Mouse (Mus musculus) spleen, adult 12 weeks (tissue): ENCODE results near the gene Igf1r.

ENCODE experiments used
- DNase-seq: peaks from one replicate; pipeline ENCODE4 v3.0.0; 2022; ENCODE audit warnings: low spot score

Igf1r gene

GRCm38 (mm10) chr7:68227021-68227420 is 274.4 kb downstream of the Igf1r start:
- DNase-seq, result no peak

- DNase-seq, result no peak
These were observed 275.0 kb downstream of the Igf1r start for GRCm38 (mm10) chr7:68227621-68228020.

DNA sequence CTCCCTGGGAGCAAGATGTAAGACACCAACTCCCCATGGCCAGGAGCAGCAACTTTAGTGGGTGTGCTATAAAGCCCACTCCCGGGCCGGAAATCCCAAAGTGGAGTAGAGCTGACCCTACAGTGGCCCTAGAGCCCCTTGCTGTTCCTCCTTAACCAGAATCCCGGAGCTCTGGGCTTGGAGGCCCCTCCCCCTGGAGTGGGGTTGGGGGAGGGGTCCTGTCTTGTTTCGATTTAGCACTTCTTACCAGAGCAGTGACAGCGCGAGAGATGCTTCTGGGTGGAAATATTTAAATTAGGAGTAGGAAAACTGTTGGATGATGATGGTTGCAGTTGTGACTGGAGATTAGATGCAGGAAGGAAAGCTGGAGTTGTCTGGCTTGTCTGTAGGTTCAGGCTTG is 275.9 kb downstream of the Igf1r start:
- no peak for DNase-seq

DNA sequence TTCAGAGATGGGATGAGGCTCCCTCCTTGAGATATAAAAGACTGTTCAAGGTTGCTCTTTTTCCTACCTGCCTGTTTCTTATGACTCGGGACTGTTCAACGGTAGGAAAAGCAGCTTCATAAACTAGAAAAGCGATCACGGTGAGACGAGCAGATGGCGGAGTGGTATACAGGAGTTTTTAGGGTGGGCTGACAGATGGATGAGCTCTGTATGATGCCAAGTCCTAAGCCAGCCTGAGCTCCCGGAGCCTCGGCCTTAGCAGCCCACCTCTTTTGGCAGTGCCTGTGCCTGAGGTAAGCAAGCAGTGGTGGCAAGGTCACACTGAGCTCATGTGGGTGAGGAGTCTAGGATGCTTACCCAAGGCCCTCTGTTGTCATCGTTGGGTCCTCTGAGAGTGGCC is 278.2 kb downstream of the Igf1r start:
- no peak for DNase-seq

GRCm38 (mm10) chr7:68232521-68232920 is 279.9 kb downstream of the Igf1r start:
- DNase-seq, result no peak

DNA sequence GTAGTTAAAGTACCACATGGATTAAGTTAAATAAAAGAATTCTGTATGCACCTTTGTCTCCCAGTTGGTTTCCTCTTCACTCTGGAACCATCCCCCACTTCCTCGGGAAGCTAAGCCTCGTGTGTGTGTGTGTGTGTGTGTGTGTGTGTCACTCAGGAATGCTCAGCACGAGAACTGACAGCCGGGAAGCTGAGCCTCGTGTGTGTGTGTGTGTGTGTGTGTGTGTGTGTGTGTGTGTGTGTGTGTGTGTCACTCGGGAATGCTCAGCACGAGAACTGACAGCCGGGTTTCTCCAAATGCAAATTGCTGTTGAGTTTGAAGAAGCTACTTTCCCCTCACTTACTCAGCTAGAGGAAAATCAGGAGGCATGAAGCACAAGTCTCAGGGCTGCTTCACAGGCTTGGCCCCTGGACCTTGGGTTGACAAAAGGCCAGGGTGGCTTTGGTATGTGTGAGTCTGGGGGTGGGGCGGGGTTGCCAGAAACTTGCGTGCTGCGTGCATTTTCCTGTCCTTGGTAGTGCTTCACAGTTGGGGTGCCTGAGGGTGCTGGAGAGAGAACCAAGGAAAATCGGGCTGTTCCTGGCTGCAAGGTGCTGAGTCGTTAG is 281.1 kb downstream of the Igf1r start:
- DNase-seq, result no peak

- DNase-seq, result no peak
These were observed 284.2 kb downstream of the Igf1r start for GRCm38 (mm10) chr7:68236817-68237216.

DNA sequence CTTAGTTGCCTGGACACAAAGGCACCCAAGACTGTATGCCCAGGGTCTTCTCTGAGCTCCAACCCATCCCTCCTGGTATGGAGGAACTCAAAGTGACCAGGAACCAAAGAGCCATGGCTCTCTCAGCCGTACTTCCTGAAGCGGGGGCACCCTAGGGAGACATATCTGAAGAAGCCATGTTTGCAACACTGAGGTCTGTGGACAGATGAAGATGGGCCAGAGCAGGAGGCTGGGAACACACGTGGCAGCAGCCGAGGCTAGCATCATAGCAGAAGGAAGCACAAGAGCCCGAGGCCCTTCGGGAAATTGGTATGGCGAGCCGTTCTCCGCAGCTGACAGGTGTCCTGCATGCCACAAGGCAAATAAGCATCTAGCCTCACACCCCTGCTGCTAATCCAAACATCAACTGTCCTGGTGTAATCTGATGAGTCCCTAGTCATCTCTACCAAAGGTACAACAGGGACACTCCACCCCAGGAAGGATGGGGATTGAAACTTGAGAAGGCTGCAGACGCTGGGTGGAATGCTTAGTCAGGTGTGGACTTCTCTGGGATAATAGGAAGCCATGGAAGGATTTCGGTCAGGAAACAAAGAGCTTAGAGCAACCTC is 286.7 kb downstream of the Igf1r start:
- DNase-seq, result no peak

- DNase-seq, result no peak
These were observed 288.6 kb downstream of the Igf1r start for GRCm38 (mm10) chr7:68241205-68241604.

- no peak for DNase-seq
These were observed 293.1 kb downstream of the Igf1r start for GRCm38 (mm10) chr7:68245681-68246080.

GRCm38 (mm10) chr7:68246249-68246648 is 293.6 kb downstream of the Igf1r start:
- DNase-seq, result no peak

GRCm38 (mm10) chr7:68250411-68250810 is 297.8 kb downstream of the Igf1r start:
- DNase-seq, result no peak

DNA sequence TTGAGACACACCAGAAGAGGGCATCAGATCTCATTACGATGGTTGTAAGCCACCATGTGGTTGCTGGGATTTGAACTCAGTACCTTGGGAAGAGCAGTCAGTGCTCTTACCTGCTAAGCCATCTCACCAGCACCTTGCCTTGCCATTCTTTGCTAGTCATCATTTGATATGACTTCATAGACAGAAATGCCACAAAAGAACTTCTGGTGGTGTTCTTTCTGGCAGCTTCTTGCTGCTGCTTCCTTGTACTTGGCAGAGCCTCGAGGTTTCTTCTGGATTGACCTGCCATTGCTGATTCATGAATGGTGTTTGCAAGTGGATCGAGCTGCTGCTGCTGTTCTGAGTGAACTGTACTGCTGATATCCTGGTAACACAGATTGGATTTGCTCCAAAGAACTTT is 298.3 kb downstream of the Igf1r start:
- no peak for DNase-seq

GRCm38 (mm10) chr7:68257767-68258166 is 305.1 kb downstream of the Igf1r start:
- no peak for DNase-seq

- DNase-seq, result no peak
These were observed 305.9 kb downstream of the Igf1r start for GRCm38 (mm10) chr7:68258326-68259150.

DNA sequence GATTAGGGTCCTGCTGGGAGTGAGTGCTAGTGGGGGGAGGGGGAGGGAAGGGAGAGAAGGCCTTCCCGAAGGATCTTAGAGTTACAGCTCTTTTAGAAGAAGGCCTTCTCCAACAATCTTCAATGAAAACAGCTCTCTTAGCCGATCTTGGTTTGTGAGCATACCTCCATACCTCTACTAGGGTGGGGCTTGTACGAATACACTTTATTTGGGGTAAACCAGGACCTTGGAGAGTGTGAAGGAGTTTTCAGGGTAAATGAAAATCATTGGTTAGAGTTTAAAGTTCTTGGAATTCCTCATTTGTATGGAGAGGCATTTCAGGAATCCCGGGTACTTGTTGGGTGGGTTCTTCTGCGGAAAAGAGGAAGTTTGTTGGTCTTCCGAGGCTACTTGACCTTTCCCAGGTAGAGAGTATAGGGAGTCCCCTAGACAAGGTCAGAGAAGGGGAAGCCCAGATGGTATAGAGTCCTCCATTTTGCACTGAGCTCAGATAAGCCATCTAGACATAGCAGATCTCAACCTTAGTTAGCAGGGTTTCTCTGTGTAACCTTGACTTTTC is 307.0 kb downstream of the Igf1r start:
- no peak for DNase-seq

GRCm38 (mm10) chr7:68262612-68263200 is 310.1 kb downstream of the Igf1r start:
- DNase-seq, result no peak

GRCm38 (mm10) chr7:68263346-68264027 is 310.9 kb downstream of the Igf1r start:
- no peak for DNase-seq

- no peak for DNase-seq
These were observed 311.4 kb downstream of the Igf1r start, which contains the start of gene Pgpep1l for GRCm38 (mm10) chr7:68264028-68264453. Gene Pgpep1l (minus strand): TSS chr7:68264233.

DNA sequence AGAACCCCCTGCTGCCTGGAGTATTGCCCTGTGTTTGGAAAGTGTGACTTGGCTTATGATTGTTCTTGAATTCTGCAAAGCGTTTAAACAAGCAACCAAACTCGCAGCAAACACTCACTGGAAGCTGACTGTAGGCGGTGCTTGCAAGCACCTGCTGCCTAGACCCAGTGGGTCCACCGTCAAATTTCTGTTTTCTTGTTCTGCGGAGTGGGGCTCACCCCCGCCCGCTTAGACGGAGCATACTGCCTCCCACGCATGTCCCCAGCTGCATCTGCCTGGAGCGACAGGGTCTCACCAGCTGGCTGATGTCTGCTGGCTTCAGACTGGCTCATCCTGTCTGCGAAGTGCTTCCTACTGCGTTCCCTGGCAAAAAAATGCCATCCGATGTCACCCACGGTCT is 311.9 kb downstream of the Igf1r start:
- DNase-seq, result no peak

- DNase-seq, result no peak
These were observed 312.8 kb downstream of the Igf1r start for GRCm38 (mm10) chr7:68265391-68265790.

- DNase-seq, result no peak
These were observed 314.1 kb downstream of the Igf1r start for GRCm38 (mm10) chr7:68266691-68267090.
